Mouse (Mus musculus) lung, postnatal 36 days (tissue): ENCODE measurements around the gene Slmap.
"Not testable (repeated sequence)": the region's sequence is repeated elsewhere in the genome, so short reads cannot be mapped to it uniquely, and the experiment has no call there.

Experiments used
- DNase-seq: peaks from one replicate; pipeline ENCODE4 v3.0.0; 2022; ENCODE audit warnings: mixed read lengths

Gene Slmap

GRCm38 (mm10) chr14:26532752-26533151 lies 2.0 kb downstream of the Slmap start:
- DNase-seq, result peak; percentile 36

GRCm38 (mm10) chr14:26531410-26532313 lies 3.1 kb downstream of the Slmap start:
- no peak for DNase-seq

GRCm38 (mm10) chr14:26530350-26530749 lies 4.4 kb downstream of the Slmap start:
- peak; percentile 32 for DNase-seq

- no peak for DNase-seq
These were observed 6.4 kb downstream of the Slmap start for GRCm38 (mm10) chr14:26528296-26528695.

GRCm38 (mm10) chr14:26525955-26526354 lies 8.8 kb downstream of the Slmap start:
- DNase-seq, result no peak

GRCm38 (mm10) chr14:26523082-26523481 lies 11.6 kb downstream of the Slmap start:
- no peak for DNase-seq

GRCm38 (mm10) chr14:26519831-26520230 lies 14.9 kb downstream of the Slmap start:
- DNase-seq, result no peak

GRCm38 (mm10) chr14:26517843-26518242 lies 16.9 kb downstream of the Slmap start:
- no peak for DNase-seq

GRCm38 (mm10) chr14:26516232-26516631 lies 18.5 kb downstream of the Slmap start:
- DNase-seq, result not testable (repeated sequence)

- DNase-seq, result peak; percentile 19
These were observed 18.9 kb downstream of the Slmap start for GRCm38 (mm10) chr14:26515802-26516201.

GRCm38 (mm10) chr14:26510545-26510944 lies 24.2 kb downstream of the Slmap start:
- no peak for DNase-seq

- DNase-seq, result no peak
These were observed 26.6 kb downstream of the Slmap start for GRCm38 (mm10) chr14:26508150-26508549.

GRCm38 (mm10) chr14:26507361-26507760 lies 27.4 kb downstream of the Slmap start:
- peak; percentile 25 for DNase-seq

- no peak for DNase-seq
These were observed 30.2 kb downstream of the Slmap start for GRCm38 (mm10) chr14:26504541-26504940.

GRCm38 (mm10) chr14:26500136-26500933 lies 34.4 kb downstream of the Slmap start:
- DNase-seq, result no peak

- DNase-seq, result no peak
These were observed 39.7 kb downstream of the Slmap start for GRCm38 (mm10) chr14:26495021-26495420.

- DNase-seq, result peak; percentile 92
These were observed 43.6 kb downstream of the Slmap start for GRCm38 (mm10) chr14:26491150-26491549.

GRCm38 (mm10) chr14:26488329-26489020 lies 46.3 kb downstream of the Slmap start:
- peak; percentile 40 for DNase-seq

GRCm38 (mm10) chr14:26486416-26487198 lies 48.1 kb downstream of the Slmap start:
- DNase-seq, result peak; percentile 76

- no peak for DNase-seq
These were observed 53.3 kb downstream of the Slmap start for GRCm38 (mm10) chr14:26481457-26481856.

GRCm38 (mm10) chr14:26477738-26478137 lies 57.0 kb downstream of the Slmap start:
- DNase-seq, result peak; percentile 22

- DNase-seq, result no peak
These were observed 58.3 kb downstream of the Slmap start for GRCm38 (mm10) chr14:26476391-26476790.
